In the genomic region with DNA sequence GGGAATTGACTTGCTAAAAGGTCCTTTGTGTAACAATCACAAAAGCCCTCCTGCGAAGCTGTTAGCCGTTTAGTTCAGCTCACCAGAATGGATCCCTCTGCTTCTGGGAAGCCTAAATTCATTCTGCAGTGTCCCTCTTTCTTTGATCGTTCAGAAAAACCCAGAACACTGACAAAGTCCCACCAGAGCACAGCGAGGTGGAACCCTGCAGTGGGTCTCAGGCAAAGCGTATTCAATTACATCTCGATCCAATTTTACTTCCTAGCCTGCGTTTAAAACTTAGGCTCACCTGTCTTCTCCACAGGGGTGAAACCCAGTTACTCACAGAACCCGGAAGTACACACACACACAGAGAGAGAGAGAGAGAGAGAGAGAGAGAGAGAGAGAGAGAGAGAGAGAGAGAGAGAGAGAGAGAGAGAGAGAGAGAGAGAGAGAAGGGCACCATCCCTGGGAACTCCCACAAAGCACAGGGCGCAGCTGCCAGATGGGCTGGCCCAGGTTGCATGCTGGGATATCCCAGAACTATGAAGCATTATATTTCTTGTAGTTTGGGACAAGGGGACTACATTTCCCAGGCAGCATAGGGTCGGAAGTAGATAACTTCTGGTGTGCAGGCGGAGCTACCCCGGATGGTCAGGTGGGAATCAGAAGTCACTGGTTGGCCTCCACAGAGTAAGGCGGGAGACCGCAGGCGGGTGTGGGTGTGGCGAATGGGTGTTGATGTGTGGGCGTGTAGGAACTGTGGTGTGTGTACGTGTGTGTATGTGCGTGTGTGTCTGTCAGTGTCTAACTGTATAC, we compare ENCODE assay signal across 8 mouse cellular contexts. TPM values are rescaled to one million over a fixed set of nuclear protein-coding genes. Genes with fewer than 3 reads are reported as not detected.
A peak's percentile ranks its signal among the peaks of the same experiment; 100 is the strongest.
DNase-seq lines count a peak whose midpoint lies in the region; ATAC-seq lines count a peak whose summit lies in the region.

A gene (plus strand): TSS at position 526 of the 798 bp plus-strand sequence.

- intact Hi-C loops in gastrocnemius, postnatal 14 days (cut with DNase I; ENCODE audit: low total_unique reads): no loop called here
- intact Hi-C loops in left cerebral cortex, postnatal 10 days (cut with DNase I): loop anchor here (5.0 kb wide), 1 partner anchor 38 kb away; no protein-coding TSS in a partner anchor

- ATAC-seq in inflammation-experienced regulatory T-cells, adult 6 months: peak; percentile 98
- peak; percentile 99 for ATAC-seq in megakaryocyte-erythroid progenitor cell, adult 5-6 weeks (replicated peaks; ENCODE audit: low FRiP score, low TSS enrichment, poor library complexity, severe bottlenecking)

- peak; percentile 95 to 97 for DNase-seq in adrenal gland, adult (ENCODE audit: inconsistent age in 2 of 2, low spot score in 1 of 2)
- DNase-seq in embryo, embryonic 10.5 days (ENCODE audit: low spot score): peak; percentile 96
- peak; percentile 88 for DNase-seq in gastrocnemius, postnatal 14 days
- DNase-seq in left cerebral cortex, postnatal 10 days (ENCODE audit: extremely low spot score in 1 of 2, low spot score in 2 of 2): peak; percentile 94 to 95
- DNase-seq in right cerebral cortex, postnatal 25 days: peak; percentile 91
- peak; percentile 89 to 90 for DNase-seq in urinary bladder, postnatal 4 days (ENCODE audit: low spot score in 2 of 2)

RNA-seq across cellular contexts. Expression of the gene that starts here (rescaled TPM):
- 1 to 10 TPM in 1 of 2 experiments, under 1 TPM in 1; 0.84 to 1.2 TPM for total RNA-seq in gastrocnemius, postnatal 14 days (2021)
- 1 to 10 TPM; 1.9 to 3.5 (median 3.3) TPM for polyA plus RNA-seq in inflammation-experienced regulatory T-cells, adult 6 months (2017; shearing (Covaris generic))
- total RNA-seq in left cerebral cortex, postnatal 10 days (2021): 1 to 10 TPM; 8.3 to 9.8 TPM
- total RNA-seq in megakaryocyte-erythroid progenitor cell, adult 5-6 weeks (2014; fragmentation: Nextera tagmentation): 6.8 TPM in 1 of 2 replicates, not detected in the other
- 1.2 and 1.7 TPM in 2 replicates for total RNA-seq in megakaryocyte-erythroid progenitor cell, adult 5-6 weeks (2017)

Comparison
In these comparisons a context has a peak if more than half of its experiments do, and no peak if none do; other contexts are left out.
1. Peak in every context shown above with its lines: DNase-seq and ATAC-seq.